In genomic region chr4:133925204-133925603, GRCm38 (mm10) we compare ENCODE assay signal across 15 mouse cellular contexts.
"Had no signal": no experiment of that assay in that cellular context is flagged by ENCODE, and none has a peak within 500 bp of the region (broad histone marks: within the 10 kb centered on the region; RNA-seq: fewer than 3 reads in every experiment).

No protein-coding gene starts in this region.

- DNase-seq: kidney, adult 9 months; kidney, postnatal 36 days; layer of hippocampus, adult 9-11 months; layer of hippocampus, postnatal 36 days; lung, embryonic 14.5 days; retina, postnatal 1 day; right cerebral cortex, postnatal 4 days; spleen, adult 18-20 months; thymus, postnatal 36 days had no signal

- H3K9me3 ChIP-seq: limb, embryonic 12.5 days; midbrain, embryonic 12.5 days; neural tube, embryonic 13.5 days had no signal

- H3K27ac ChIP-seq: kidney, postnatal 0 days; limb, embryonic 12.5 days; liver, embryonic 14.5 days; midbrain, embryonic 12.5 days; neural tube, embryonic 13.5 days had no signal

- H3K9ac ChIP-seq: limb, embryonic 12.5 days; liver, embryonic 14.5 days; lung, embryonic 14.5 days; midbrain, embryonic 12.5 days; neural tube, embryonic 13.5 days had no signal

- H3K36me3 ChIP-seq: limb, embryonic 12.5 days; midbrain, embryonic 12.5 days; neural tube, embryonic 13.5 days had no signal

- H3K4me2 ChIP-seq: limb, embryonic 12.5 days; lung, embryonic 14.5 days; midbrain, embryonic 12.5 days; neural tube, embryonic 13.5 days had no signal

- H3K4me3 ChIP-seq: limb, embryonic 12.5 days; midbrain, embryonic 12.5 days; neural tube, embryonic 13.5 days had no signal

- ATAC-seq: midbrain, embryonic 16.5 days had no signal

- H3K4me1 ChIP-seq: midbrain, embryonic 12.5 days; neural tube, embryonic 13.5 days had no signal

- H3K27me3 ChIP-seq: limb, embryonic 12.5 days; midbrain, embryonic 12.5 days; neural tube, embryonic 13.5 days had no signal
